ENCODE assay signal across 7 mouse cellular contexts in genomic region chr13:65240509-65241098, GRCm38 (mm10). TPM values are rescaled to one million over a fixed set of nuclear protein-coding genes. Genes with fewer than 3 reads are reported as not detected.
DNase-seq lines count a peak whose midpoint lies in the region; ATAC-seq lines count a peak whose summit lies in the region.

No protein-coding gene starts in this region.

- no peaks in the 10 kb centered on the region for H3K27me3 ChIP-seq in intestine, embryonic 16.5 days (replicated peaks; ENCODE audit: control insufficient read depth, insufficient read depth, low read length)
- no peaks in the 10 kb centered on the region for H3K27me3 ChIP-seq in midbrain, embryonic 11.5 days (ENCODE audit: control insufficient read depth, insufficient read depth, low read length)

- ATAC-seq in intestine, embryonic 16.5 days: peak; percentile 95
- ATAC-seq in midbrain, embryonic 11.5 days (ENCODE audit: low FRiP score): peak; percentile 94

- DNase-seq in adrenal gland, adult 18-20 months (ENCODE audit: low spot score in 2 of 2): peak; percentile 91 to 93
- peak; percentile 96 for DNase-seq in embryo, embryonic 11 days
- DNase-seq in gastrocnemius, postnatal 36 days: peak; percentile 93
- DNase-seq in left cerebral cortex, postnatal 36 days (ENCODE audit: low spot score in 2 of 2): peak; percentile 98
- peak; percentile 99 for DNase-seq in midbrain, embryonic 11.5 days (ENCODE audit: low spot score, missing footprints)
- peak; percentile 96 for DNase-seq in skeletal muscle tissue, adult 2 months (ENCODE audit: low read depth, low spot score)

- intact Hi-C loops in gastrocnemius, postnatal 36 days (cut with DNase I): loop anchor here (2.0 kb wide), 1 partner anchor 38 kb away; the partner anchor contains the start of gene Zfp369
- intact Hi-C loops in left cerebral cortex, postnatal 36 days (cut with DNase I): loop anchor here (1.0 to 10.0 kb wide), 4 partner anchors 38 to 926 kb away; partner anchors contain the start of genes Aaed1, Cdk20, Mfsd14b and Zfp369

- 0 out of 2 replicates have a peak, but pooled peaks cover 2% of the 10 kb centered on the region for H3K36me3 ChIP-seq in intestine, embryonic 16.5 days (ENCODE audit: control insufficient read depth, insufficient read depth, low read length)
- H3K36me3 ChIP-seq in midbrain, embryonic 11.5 days (ENCODE audit: control insufficient read depth, insufficient read depth, low read length): no peaks in the 10 kb centered on the region

- under 1% methylated on average over 28 of the region's 28 CpGs for WGBS in intestine, embryonic 16.5 days
- WGBS in midbrain, embryonic 11.5 days: 1% methylated on average over 28 of the region's 28 CpGs

- H3K4me3 ChIP-seq in intestine, embryonic 16.5 days (ENCODE audit: low read length): peak overlapping the region; percentile 62
- H3K4me3 ChIP-seq in midbrain, embryonic 11.5 days (ENCODE audit: low read depth, low read length): peak overlapping the region; percentile 72

- H3K4me2 ChIP-seq in intestine, embryonic 16.5 days (ENCODE audit: low read depth, low read length): peak overlapping the region; percentile 63
- peak overlapping the region; percentile 81 for H3K4me2 ChIP-seq in midbrain, embryonic 11.5 days

- peaks cover 11% of the 10 kb centered on the region for H3K4me1 ChIP-seq in intestine, embryonic 16.5 days (ENCODE audit: control insufficient read depth, insufficient read depth, low read length)
- peaks cover 6% of the 10 kb centered on the region; the same call in 1 of the 2 replicates for H3K4me1 ChIP-seq in midbrain, embryonic 11.5 days (ENCODE audit: control insufficient read depth, insufficient read depth, low read length)

- H3K9ac ChIP-seq in intestine, embryonic 16.5 days (ENCODE audit: low read depth, low read length): peak overlapping the region; percentile 78
- H3K9ac ChIP-seq in midbrain, embryonic 11.5 days (ENCODE audit: low read length): peak overlapping the region; percentile 68

- peak overlapping the region; percentile 88 for H3K27ac ChIP-seq in intestine, embryonic 16.5 days (ENCODE audit: low read length)
- H3K27ac ChIP-seq in midbrain, embryonic 11.5 days (ENCODE audit: low read depth, low read length): peak overlapping the region; percentile 79

- H3K9me3 ChIP-seq in intestine, embryonic 16.5 days (ENCODE audit: control insufficient read depth, low read length): peaks cover 2% of the 10 kb centered on the region; the same call in 1 of the 2 replicates
- H3K9me3 ChIP-seq in midbrain, embryonic 11.5 days (ENCODE audit: control insufficient read depth, low read length): peaks cover 25% of the 10 kb centered on the region

RNA-seq across cellular contexts. Expression of gene Gm10775, which starts 18.7 kb away (rescaled TPM):
- total RNA-seq in adrenal gland, adult 18-20 months (2021): not detected
- total RNA-seq in gastrocnemius, postnatal 36 days (2021): not detected
- polyA plus RNA-seq in intestine, embryonic 16.5 days (2015; fragmentation: Nextera tagmentation; extraction: Ambion mirVana): not detected in 2 replicates
- under 1 TPM; 0.45 to 0.52 TPM for total RNA-seq in left cerebral cortex, postnatal 36 days (2021)
- not detected in 2 replicates for polyA plus RNA-seq in midbrain, embryonic 11.5 days (2014; fragmentation: Nextera tagmentation; extraction: Ambion mirVana)

RNA-seq across cellular contexts. Expression of gene Nlrp4f, which starts 34.8 kb away (rescaled TPM):
- under 1 TPM in 1 of 2 experiments, not detected in 1; 0.20 TPM for total RNA-seq in adrenal gland, adult 18-20 months (2021)
- total RNA-seq in gastrocnemius, postnatal 36 days (2021): not detected
- not detected in 2 replicates for polyA plus RNA-seq in intestine, embryonic 16.5 days (2015; fragmentation: Nextera tagmentation; extraction: Ambion mirVana)
- under 1 TPM; 0.35 to 0.50 TPM for total RNA-seq in left cerebral cortex, postnatal 36 days (2021)
- polyA plus RNA-seq in midbrain, embryonic 11.5 days (2014; fragmentation: Nextera tagmentation; extraction: Ambion mirVana): not detected in 2 replicates

RNA-seq across cellular contexts. Expression of gene Zfp369, which starts 38.0 kb away (rescaled TPM):
- 10 to 100 TPM; 21.8 to 23.9 TPM for total RNA-seq in adrenal gland, adult 18-20 months (2021)
- 1 to 10 TPM; 8.4 to 9.0 TPM for total RNA-seq in gastrocnemius, postnatal 36 days (2021)
- 5.6 and 7.1 TPM in 2 replicates for polyA plus RNA-seq in intestine, embryonic 16.5 days (2015; fragmentation: Nextera tagmentation; extraction: Ambion mirVana)
- total RNA-seq in left cerebral cortex, postnatal 36 days (2021): 10 to 100 TPM; 53.9 to 72.1 TPM
- 19.7 and 20.7 TPM in 2 replicates for polyA plus RNA-seq in midbrain, embryonic 11.5 days (2014; fragmentation: Nextera tagmentation; extraction: Ambion mirVana)

Comparison
In these comparisons a context has a peak if more than half of its experiments do, and no peak if none do; other contexts are left out.
1. Peak in every context shown above with its lines: DNase-seq, ATAC-seq, H3K4me3 ChIP-seq and H3K27ac ChIP-seq.